Mouse (Mus musculus): ENCODE measurements around the gene Psmb8. TPM values are rescaled to one million over a fixed set of nuclear protein-coding genes. Genes with fewer than 3 reads are reported as not detected.
A peak's percentile ranks its signal among the peaks of the same experiment; 100 is the strongest.

The Psmb8 gene
- polyA plus RNA-seq, 1 experiment from 2014 or later, result 4.1 TPM

- Histone ChIP-seq H3K4me2 (ENCODE audit: low read length) (no peak overlapping the region), H3K27me3 (replicated peaks; ENCODE audit: control insufficient read depth, insufficient read depth, low read length) (peaks cover 48% of the 10 kb centered on the region), H3K4me3 (ENCODE audit: low read length) (no peak overlapping the region), H3K9ac (ENCODE audit: low read depth, low read length) (no peak overlapping the region), H3K27ac (ENCODE audit: low read depth, low read length) (no peak overlapping the region), H3K9me3 (ENCODE audit: control insufficient read depth, low read length) (no peaks in the 10 kb centered on the region), H3K4me1 (ENCODE audit: control insufficient read depth, insufficient read depth, low read depth, low read length) (peaks cover 13% of the 10 kb centered on the region), H3K36me3 (ENCODE audit: control insufficient read depth, insufficient read depth, low read length) (no peaks in the 10 kb centered on the region)
- WGBS, result 85% methylated on average over 10 of the region's 10 CpGs
- no peak for ATAC-seq
Measured at GRCm38 (mm10) chr17:34200047-34200446, 2.5 kb downstream of the Psmb8 start.

- Histone ChIP-seq H3K9me3 (ENCODE audit: control insufficient read depth, low read length) (no peaks in the 10 kb centered on the region), H3K4me3 (ENCODE audit: low read length) (no peak overlapping the region), H3K27ac (ENCODE audit: low read depth, low read length) (no peak overlapping the region), H3K27me3 (replicated peaks; ENCODE audit: control insufficient read depth, insufficient read depth, low read length) (peaks cover 48% of the 10 kb centered on the region), H3K36me3 (ENCODE audit: control insufficient read depth, insufficient read depth, low read length) (no peaks in the 10 kb centered on the region), H3K4me1 (ENCODE audit: control insufficient read depth, insufficient read depth, low read depth, low read length) (peaks cover 13% of the 10 kb centered on the region), H3K4me2 (ENCODE audit: low read length) (no peak overlapping the region), H3K9ac (ENCODE audit: low read depth, low read length) (no peak overlapping the region)
- 88% methylated on average over 16 of the region's 16 CpGs for WGBS
- no peak for ATAC-seq
Measured at GRCm38 (mm10) chr17:34200772-34201505, 3.4 kb downstream of the Psmb8 start.

- no peak for ATAC-seq
- WGBS, result 77% methylated on average over 7 of the region's 7 CpGs
Measured at GRCm38 (mm10) chr17:34201506-34202055, 4.1 kb downstream of the Psmb8 start.

GRCm38 (mm10) chr17:34202760-34203442 is 5.4 kb downstream of the Psmb8 start:
- no peaks in the 10 kb centered on the region for H3K36me3 ChIP-seq (ENCODE audit: control insufficient read depth, insufficient read depth, low read length)
- no peak overlapping the region for H3K4me2 ChIP-seq (ENCODE audit: low read length)
- no peak overlapping the region for H3K27ac ChIP-seq (ENCODE audit: low read depth, low read length)
- no peak overlapping the region for H3K4me3 ChIP-seq (ENCODE audit: low read length)
- no peak overlapping the region for H3K9ac ChIP-seq (ENCODE audit: low read depth, low read length)
- peaks cover 10% of the 10 kb centered on the region for H3K4me1 ChIP-seq (ENCODE audit: control insufficient read depth, insufficient read depth, low read depth, low read length)
- no peaks in the 10 kb centered on the region for H3K9me3 ChIP-seq (ENCODE audit: control insufficient read depth, low read length)
- peak; percentile 41; the same call in 1 of the 2 replicates for ATAC-seq
- 87% methylated on average over 4 of the region's 4 CpGs for WGBS
- H3K27me3 ChIP-seq (replicated peaks; ENCODE audit: control insufficient read depth, insufficient read depth, low read length), result peaks cover 42% of the 10 kb centered on the region

More at GRCm38 (mm10) chr17:34201506-34202055, 4.1 kb downstream of the Psmb8 start:
- no peaks in the 10 kb centered on the region for H3K9me3 ChIP-seq (ENCODE audit: control insufficient read depth, low read length)
- peaks cover 13% of the 10 kb centered on the region for H3K4me1 ChIP-seq (ENCODE audit: control insufficient read depth, insufficient read depth, low read depth, low read length)
- H3K36me3 ChIP-seq (ENCODE audit: control insufficient read depth, insufficient read depth, low read length), result no peaks in the 10 kb centered on the region
- no peak overlapping the region for H3K9ac ChIP-seq (ENCODE audit: low read depth, low read length)
- no peak overlapping the region for H3K4me3 ChIP-seq (ENCODE audit: low read length)
- no peak overlapping the region for H3K4me2 ChIP-seq (ENCODE audit: low read length)
- H3K27ac ChIP-seq (ENCODE audit: low read depth, low read length), result no peak overlapping the region
- H3K27me3 ChIP-seq (replicated peaks; ENCODE audit: control insufficient read depth, insufficient read depth, low read length), result peaks cover 44% of the 10 kb centered on the region

GRCm38 (mm10) chr17:34203444-34203843 is 5.9 kb downstream of the Psmb8 start, which contains the start of gene Tap2:
Gene Tap2 (plus strand): TSS chr17:34203527.
- no peak for ATAC-seq
- peaks cover 37% of the 10 kb centered on the region for H3K27me3 ChIP-seq (replicated peaks; ENCODE audit: control insufficient read depth, insufficient read depth, low read length)
- H3K4me1 ChIP-seq (ENCODE audit: control insufficient read depth, insufficient read depth, low read depth, low read length), result peaks cover 5% of the 10 kb centered on the region
- 58% methylated on average over 5 of the region's 5 CpGs for WGBS
- H3K27ac ChIP-seq (ENCODE audit: low read depth, low read length), result no peak within 1 kb of the TSS
- H3K36me3 ChIP-seq (ENCODE audit: control insufficient read depth, insufficient read depth, low read length), result no peaks in the 10 kb centered on the region
- peak within 1 kb of the TSS; percentile 70 for H3K9ac ChIP-seq (ENCODE audit: low read depth, low read length)
- H3K9me3 ChIP-seq (ENCODE audit: control insufficient read depth, low read length), result no peaks in the 10 kb centered on the region
- H3K4me2 ChIP-seq (ENCODE audit: low read length), result peak within 1 kb of the TSS; percentile 86
- H3K4me3 ChIP-seq (ENCODE audit: low read length), result peak within 1 kb of the TSS; percentile 63

GRCm38 (mm10) chr17:34204303-34205010 is 6.9 kb downstream of the Psmb8 start:
- peak; percentile 53; the same call in 1 of the 2 replicates for ATAC-seq
- Histone ChIP-seq H3K27ac (ENCODE audit: low read depth, low read length) (no peak overlapping the region), H3K27me3 (replicated peaks; ENCODE audit: control insufficient read depth, insufficient read depth, low read length) (peaks cover 28% of the 10 kb centered on the region), H3K9me3 (ENCODE audit: control insufficient read depth, low read length) (no peaks in the 10 kb centered on the region), H3K4me1 (ENCODE audit: control insufficient read depth, insufficient read depth, low read depth, low read length) (peaks cover 5% of the 10 kb centered on the region), H3K9ac (ENCODE audit: low read depth, low read length) (peak overlapping the region; percentile 70), H3K4me3 (ENCODE audit: low read length) (peak overlapping the region; percentile 63), H3K4me2 (ENCODE audit: low read length) (peak overlapping the region; percentile 86), H3K36me3 (ENCODE audit: control insufficient read depth, insufficient read depth, low read length) (no peaks in the 10 kb centered on the region)
- WGBS, result under 1% methylated on average over 44 of the region's 44 CpGs

- no peaks in the 10 kb centered on the region for H3K9me3 ChIP-seq (ENCODE audit: control insufficient read depth, low read length)
- H3K4me1 ChIP-seq (ENCODE audit: control insufficient read depth, insufficient read depth, low read depth, low read length), result peaks cover 5% of the 10 kb centered on the region
- H3K27me3 ChIP-seq (replicated peaks; ENCODE audit: control insufficient read depth, insufficient read depth, low read length), result peaks cover 27% of the 10 kb centered on the region
- peak overlapping the region; percentile 86 for H3K4me2 ChIP-seq (ENCODE audit: low read length)
- no peak overlapping the region for H3K27ac ChIP-seq (ENCODE audit: low read depth, low read length)
- ATAC-seq, result no peak
- peak overlapping the region; percentile 63 for H3K4me3 ChIP-seq (ENCODE audit: low read length)
- no peaks in the 10 kb centered on the region for H3K36me3 ChIP-seq (ENCODE audit: control insufficient read depth, insufficient read depth, low read length)
- H3K9ac ChIP-seq (ENCODE audit: low read depth, low read length), result peak overlapping the region; percentile 70; the same call in 1 of the 2 replicates
- WGBS, result 15% methylated on average over 17 of the region's 18 CpGs
Measured at GRCm38 (mm10) chr17:34205021-34205745, 7.7 kb downstream of the Psmb8 start.

- no peak overlapping the region for H3K4me3 ChIP-seq (ENCODE audit: low read length)
Measured at GRCm38 (mm10) chr17:34205746-34206176, 8.2 kb downstream of the Psmb8 start.

More at GRCm38 (mm10) chr17:34205746-34206176, 8.2 kb downstream of the Psmb8 start:
- H3K27ac ChIP-seq (ENCODE audit: low read depth, low read length), result no peak overlapping the region
- peaks cover 27% of the 10 kb centered on the region for H3K27me3 ChIP-seq (replicated peaks; ENCODE audit: control insufficient read depth, insufficient read depth, low read length)
- 0 out of 2 replicates have a peak overlapping the region, but pooled peaks have one; percentile 13 for H3K9ac ChIP-seq (ENCODE audit: low read depth, low read length)
- peaks cover 5% of the 10 kb centered on the region for H3K4me1 ChIP-seq (ENCODE audit: control insufficient read depth, insufficient read depth, low read depth, low read length)
- H3K4me2 ChIP-seq (ENCODE audit: low read length), result no peak overlapping the region; the same call in 1 of the 2 replicates
- 22% methylated on average over 9 of the region's 9 CpGs for WGBS
- ATAC-seq, result no peak
- no peaks in the 10 kb centered on the region for H3K9me3 ChIP-seq (ENCODE audit: control insufficient read depth, low read length)
- no peaks in the 10 kb centered on the region for H3K36me3 ChIP-seq (ENCODE audit: control insufficient read depth, insufficient read depth, low read length)
